16 mouse cellular contexts compared by ENCODE assay signal in genomic region chr1:33693893-33694292, GRCm38 (mm10).
"Had no signal": no experiment of that assay in that cellular context is flagged by ENCODE, and none has a peak within 500 bp of the region (broad histone marks: within the 10 kb centered on the region; RNA-seq: fewer than 3 reads in every experiment).

No protein-coding gene starts in this region.

- DNase-seq: gastrocnemius, adult 2 months; gastrocnemius, postnatal 14 days; gastrocnemius, postnatal 36 days; heart, adult 2 months; heart, postnatal 14 days; heart, postnatal 36 days; kidney, adult 11 months; kidney, adult 2 months; kidney, adult 9 months; kidney, postnatal 14 days; kidney, postnatal 36 days; layer of hippocampus, adult 9-11 months; liver; liver, embryonic 13.5 days had no signal

- ATAC-seq: hindbrain, postnatal 0 days; intestine, embryonic 16.5 days had no signal
